Mouse (Mus musculus): Measurements from ENCODE around the gene H2-Q1. TPM values are rescaled to one million over a fixed set of nuclear protein-coding genes. Genes with fewer than 3 reads are reported as not detected.

The H2-Q1 gene
- polyA plus RNA-seq (2017; shearing (Covaris generic)) = 0.15 TPM

DNA sequence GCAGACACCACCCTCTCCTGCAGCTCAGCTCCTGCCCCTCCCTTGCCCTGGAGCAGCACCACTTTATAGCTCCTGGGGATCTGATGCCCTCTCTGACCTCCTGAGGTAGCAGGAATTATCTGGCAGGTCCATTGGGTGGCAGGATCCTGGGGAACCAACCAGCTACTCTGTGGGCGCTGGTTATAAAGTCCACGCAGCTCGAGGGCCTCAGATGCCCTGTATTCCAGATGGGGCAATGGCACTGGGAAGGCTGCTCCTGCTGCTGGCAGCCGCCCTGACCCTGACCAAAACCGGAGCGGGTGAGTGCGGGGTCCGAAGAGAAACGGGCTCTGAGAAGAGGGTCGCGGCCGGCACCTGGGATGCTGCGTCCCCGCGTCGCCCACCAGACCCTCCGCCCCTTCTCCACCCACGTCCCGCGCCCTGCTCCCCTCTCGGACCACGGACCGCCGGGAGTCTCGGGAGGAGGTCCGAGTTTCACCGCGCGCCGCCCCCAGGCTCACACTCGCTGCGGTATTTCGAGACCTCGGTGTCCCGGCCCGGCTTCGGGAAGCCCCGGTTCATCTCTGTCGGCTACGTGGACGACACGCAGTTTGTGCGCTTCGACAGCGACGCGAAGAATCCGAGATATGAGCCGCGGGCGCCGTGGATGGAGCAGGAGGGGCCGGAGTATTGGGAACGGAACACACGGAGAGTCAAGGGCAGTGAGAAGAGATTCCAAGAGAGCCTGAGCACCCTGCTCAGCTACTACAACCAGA lies at the start of gene H2-Q1:
TSS of gene H2-Q1 (plus strand) at position 79 of the 755 bp plus-strand sequence.

DNA sequence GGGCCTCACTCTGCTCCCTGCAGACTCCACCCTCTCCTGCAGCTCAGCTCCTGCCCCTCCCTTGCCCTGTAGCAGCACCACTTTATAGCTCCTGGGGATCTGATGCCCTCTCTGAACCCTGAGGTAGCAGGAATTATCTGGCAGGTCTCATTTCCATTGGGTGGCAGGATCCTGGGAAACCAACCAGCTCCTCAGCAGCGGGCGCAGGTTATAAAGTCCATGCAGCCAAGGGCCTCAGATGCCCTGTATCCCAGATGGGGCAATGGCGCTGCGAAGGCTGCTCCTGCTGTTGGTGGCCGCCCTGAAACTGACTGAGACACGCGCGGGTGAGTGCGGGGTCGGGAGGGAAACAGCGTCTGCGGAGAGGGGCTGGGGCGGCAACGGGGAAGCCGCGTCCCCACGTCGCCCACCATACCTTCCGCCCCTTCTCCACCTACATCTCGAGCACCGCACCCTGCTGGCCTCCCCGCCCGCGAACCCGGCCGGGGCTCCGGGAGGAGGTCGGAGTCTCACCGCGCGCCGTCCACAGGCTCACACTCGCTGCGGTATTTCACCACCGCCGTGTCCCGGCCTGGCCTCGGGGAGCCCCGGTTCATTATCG lies 22.0 kb downstream of the H2-Q1 start, which contains the start of gene H2-Q2:
TSS of gene H2-Q2 (plus strand) at position 172 of the 601 bp plus-strand sequence.

Other genes with a start within 250 kb of the H2-Q1 start
- gene Ly6g6e, start 243.5 kb upstream of the H2-Q1 start, polyA plus RNA-seq (2017; shearing (Covaris generic)) = not detected
- not detected for gene Ly6g6d, start 242.3 kb upstream of the H2-Q1 start, polyA plus RNA-seq (2017; shearing (Covaris generic))
- not detected for gene Ly6g6f, start 234.8 kb upstream of the H2-Q1 start, polyA plus RNA-seq (2017; shearing (Covaris generic))
- gene Abhd16a, start 231.1 kb upstream of the H2-Q1 start, polyA plus RNA-seq (2017; shearing (Covaris generic)) = 84.0 TPM
- not detected for gene Ly6g5c, start 212.1 kb upstream of the H2-Q1 start, polyA plus RNA-seq (2017; shearing (Covaris generic))
- gene Ly6g5b, start 205.0 kb upstream of the H2-Q1 start, polyA plus RNA-seq (2017; shearing (Covaris generic)) = 2.5 TPM
- 70.3 TPM for gene Gpank1, start 198.9 kb upstream of the H2-Q1 start, polyA plus RNA-seq (2017; shearing (Covaris generic))
- 338 TPM for gene Csnk2b, start 198.4 kb upstream of the H2-Q1 start, polyA plus RNA-seq (2017; shearing (Covaris generic))
- gene D17H6S53E, start 194.0 kb upstream of the H2-Q1 start, polyA plus RNA-seq (2017; shearing (Covaris generic)) = 4.3 TPM
- gene Apom, start 188.4 kb upstream of the H2-Q1 start, polyA plus RNA-seq (2017; shearing (Covaris generic)) = not detected
- gene Bag6, start 185.2 kb upstream of the H2-Q1 start, polyA plus RNA-seq (2017; shearing (Covaris generic)) = 57.4 TPM
- gene Prrc2a, start 155.5 kb upstream of the H2-Q1 start, polyA plus RNA-seq (2017; shearing (Covaris generic)) = 29.3 TPM
- 5.1 TPM for gene Aif1, start 144.3 kb upstream of the H2-Q1 start, polyA plus RNA-seq (2017; shearing (Covaris generic))
- gene Lst1, start 132.0 kb upstream of the H2-Q1 start, polyA plus RNA-seq (2017; shearing (Covaris generic)) = 11.8 TPM
- gene Ltb, start 126.0 kb upstream of the H2-Q1 start, polyA plus RNA-seq (2017; shearing (Covaris generic)) = 818 TPM
- 55.3 TPM for gene Tnf, start 118.4 kb upstream of the H2-Q1 start, polyA plus RNA-seq (2017; shearing (Covaris generic))
- gene Lta, start 115.1 kb upstream of the H2-Q1 start, polyA plus RNA-seq (2017; shearing (Covaris generic)) = 130 TPM
- 1.2 TPM for gene Gm16181, start 99.6 kb upstream of the H2-Q1 start, polyA plus RNA-seq (2017; shearing (Covaris generic))
- gene Atp6v1g2, start 86.7 kb upstream of the H2-Q1 start, polyA plus RNA-seq (2017; shearing (Covaris generic)) = 5.8 TPM
- 10.5 TPM for gene Nfkbil1, start 84.6 kb upstream of the H2-Q1 start, polyA plus RNA-seq (2017; shearing (Covaris generic))
- gene Ddx39b, start 78.7 kb upstream of the H2-Q1 start, polyA plus RNA-seq (2017; shearing (Covaris generic)) = 286 TPM
- 5,181 TPM for gene H2-D1, start 57.7 kb upstream of the H2-Q1 start, polyA plus RNA-seq (2017; shearing (Covaris generic))
- gene H2-Q2, start 21.8 kb downstream of the H2-Q1 start, polyA plus RNA-seq (2017; shearing (Covaris generic)) = 20.2 TPM
- 45.7 TPM for gene H2-Q4, start 59.2 kb downstream of the H2-Q1 start, polyA plus RNA-seq (2017; shearing (Covaris generic))
- 903 TPM for gene H2-Q6, start 104.4 kb downstream of the H2-Q1 start, polyA plus RNA-seq (2017; shearing (Covaris generic))
- gene H2-Q7, start 118.8 kb downstream of the H2-Q1 start, polyA plus RNA-seq (2017; shearing (Covaris generic)) = 2,503 TPM
- 22.9 TPM for gene H2-Q10, start 149.7 kb downstream of the H2-Q1 start, polyA plus RNA-seq (2017; shearing (Covaris generic))
- not detected for gene Pou5f1, start 185.6 kb downstream of the H2-Q1 start, polyA plus RNA-seq (2017; shearing (Covaris generic))
- gene Tcf19, start 196.4 kb downstream of the H2-Q1 start, polyA plus RNA-seq (2017; shearing (Covaris generic)) = 16.4 TPM
- gene Cchcr1, start 196.7 kb downstream of the H2-Q1 start, polyA plus RNA-seq (2017; shearing (Covaris generic)) = 8.8 TPM
- not detected for gene Psors1c2, start 212.8 kb downstream of the H2-Q1 start, polyA plus RNA-seq (2017; shearing (Covaris generic))
- gene Cdsn, start 231.7 kb downstream of the H2-Q1 start, polyA plus RNA-seq (2017; shearing (Covaris generic)) = not detected
- not detected for gene 2300002M23Rik, start 247.0 kb downstream of the H2-Q1 start, polyA plus RNA-seq (2017; shearing (Covaris generic))

All from CD4-positive, CD25-positive, alpha-beta regulatory T cell, adult 9 weeks (primary cell).